Mouse (Mus musculus) megakaryocyte, embryonic 14.5 days (primary cell): ENCODE measurements around the gene Cldn7.

Source experiments
- FLI1 ChIP-seq: IDR thresholded peaks from 2 replicates; pipeline ENCODE4 v1.6.1; 2012; ENCODE audit warnings: low read length, inconsistent platforms, mixed read lengths
- GATA1 ChIP-seq: IDR thresholded peaks from 3 replicates; pipeline ENCODE4 v1.6.1; 2012; ENCODE audit warnings: mixed read lengths, low read length, inconsistent platforms, borderline replicate concordance

DNA sequence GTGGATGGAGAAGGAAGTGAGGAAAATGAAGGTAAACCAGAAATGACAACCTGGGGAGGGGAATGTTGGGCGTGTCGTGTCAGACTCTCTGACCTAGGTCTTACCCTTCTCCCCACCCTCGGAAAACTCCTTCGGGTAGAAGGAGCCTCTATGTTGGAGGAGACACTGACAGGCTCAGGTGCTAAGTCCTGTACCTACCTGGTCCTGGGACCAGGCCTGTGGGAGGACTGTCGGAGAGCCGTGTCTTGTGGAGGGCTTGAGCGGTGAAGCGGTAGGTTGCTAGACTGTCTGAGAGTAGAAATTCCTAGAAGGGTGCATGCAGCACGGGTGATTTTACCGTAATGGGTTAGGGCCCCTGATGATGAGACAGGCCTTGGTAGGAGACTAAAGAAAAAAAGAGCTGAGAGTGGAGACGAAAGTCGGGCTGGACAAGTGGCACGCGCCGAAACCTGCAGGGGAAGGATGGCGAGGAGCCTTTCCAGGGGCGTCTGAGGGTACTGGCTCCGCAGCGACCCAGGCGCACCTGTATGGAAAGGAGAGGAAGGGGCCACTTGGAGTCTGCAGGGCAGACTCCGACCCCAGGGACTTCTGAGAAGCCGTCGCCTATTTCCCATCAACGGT lies at the start of gene Cldn7:
- TF ChIP-seq GATA1, result no peak
- TF ChIP-seq FLI1, result no peak
